Mouse (Mus musculus) thymus, postnatal 36 days (tissue): ENCODE data around the gene Slc45a1.
A peak's percentile ranks its signal among the peaks of the same experiment; 100 is the strongest.

Source experiments
- DNase-seq, 2 experiments: peaks; one replicate each; pipeline ENCODE4 v3.0.0; 2022; ENCODE audit warnings: mixed read lengths in 2 of 2

Slc45a1 gene

DNA sequence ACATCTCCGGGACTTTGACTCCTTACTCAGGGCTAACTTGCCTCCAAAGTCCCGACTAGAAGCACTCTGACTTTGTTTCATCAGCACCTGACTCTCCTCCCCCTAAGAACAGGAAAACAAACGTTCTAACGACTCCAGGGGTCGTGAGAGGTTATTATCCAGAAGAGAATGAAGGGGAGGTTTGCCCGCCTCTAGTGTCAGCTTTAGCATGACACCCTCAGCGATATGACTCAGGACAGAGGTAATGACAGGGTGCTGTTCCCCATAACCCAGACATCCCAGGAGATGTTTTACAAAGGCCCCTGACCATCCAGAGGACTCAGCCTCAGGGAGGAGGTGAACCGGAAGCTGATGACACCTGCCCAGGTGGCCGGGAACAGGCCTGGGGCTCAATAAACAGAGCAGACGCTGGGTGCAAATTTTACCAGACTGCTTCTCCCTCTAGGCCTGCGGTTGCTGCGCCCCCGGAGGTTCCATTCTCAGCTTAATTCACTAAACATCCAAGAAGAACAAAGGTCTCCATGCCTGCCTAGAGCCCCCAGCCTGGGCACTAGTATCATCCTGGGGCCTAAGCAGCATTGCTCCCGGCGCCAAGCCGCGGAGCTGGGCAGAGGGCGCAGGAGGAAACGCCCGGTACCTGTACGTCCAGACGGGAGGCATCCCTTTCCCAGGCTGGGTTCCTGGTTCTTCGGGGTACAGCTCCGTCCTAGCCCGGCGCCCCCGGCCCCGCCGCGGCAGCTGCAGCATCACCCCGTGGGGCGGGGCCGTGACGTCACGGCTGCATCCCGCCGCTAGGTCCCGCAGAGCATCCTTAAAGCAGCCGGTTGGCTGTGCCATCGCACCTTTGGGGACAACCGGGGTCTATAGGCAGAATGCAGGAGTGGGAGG lies at the start of gene Slc45a1:
Gene Slc45a1 (minus strand): TSS at position 785 of the 888 bp plus-strand sequence.
- DNase-seq, result no peak

DNA sequence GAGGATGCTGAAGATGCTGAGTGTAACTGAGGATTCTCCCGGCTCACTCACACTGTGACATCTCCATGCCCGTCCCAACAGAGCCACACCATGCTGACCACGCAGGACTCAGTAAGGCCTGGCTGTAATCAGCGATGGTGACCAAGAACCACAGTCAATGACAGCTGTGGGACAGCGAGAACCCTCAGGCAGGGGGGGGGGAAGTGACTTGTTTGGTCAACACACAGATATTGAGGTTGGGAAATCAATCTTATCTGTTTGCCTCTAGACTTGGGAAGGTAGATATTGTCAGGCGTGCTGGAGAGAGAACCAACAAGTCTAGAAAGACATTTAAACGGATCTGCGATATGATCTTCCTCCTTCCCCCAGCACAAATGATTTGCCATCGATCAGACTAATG lies 48.9 kb upstream of the Slc45a1 start:
- no peak for DNase-seq

GRCm38 (mm10) chr4:150694434-150695108 lies 42.6 kb upstream of the Slc45a1 start:
- DNase-seq, result no peak

- DNase-seq, result peak in 1 of 2 experiments; percentile 5
These were observed 41.0 kb upstream of the Slc45a1 start for GRCm38 (mm10) chr4:150692861-150693403.

DNA sequence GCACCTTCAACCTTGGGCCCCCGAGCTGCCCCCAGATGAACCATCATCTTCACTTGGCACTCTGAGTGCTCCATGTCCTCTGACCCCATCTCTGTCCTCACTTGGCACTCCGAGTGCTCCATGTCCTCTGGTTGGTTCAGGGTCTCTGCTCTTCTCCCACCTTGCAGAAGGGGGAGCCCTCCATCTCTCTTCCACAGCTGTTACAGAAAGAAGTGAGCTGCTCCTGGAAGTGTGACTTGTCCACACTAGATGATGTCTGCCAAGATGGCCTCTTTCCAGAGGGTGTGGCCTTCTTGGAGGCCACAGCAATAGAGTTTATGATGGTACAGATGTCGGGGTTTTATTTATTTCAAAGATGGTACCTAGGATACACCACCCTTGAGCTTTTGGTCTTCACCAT lies 38.8 kb upstream of the Slc45a1 start:
- DNase-seq, result peak; percentile 22 to 35

- DNase-seq, result no peak
These were observed 37.6 kb upstream of the Slc45a1 start for GRCm38 (mm10) chr4:150689553-150689952.

GRCm38 (mm10) chr4:150687126-150687753 lies 35.3 kb upstream of the Slc45a1 start:
- no peak for DNase-seq

DNA sequence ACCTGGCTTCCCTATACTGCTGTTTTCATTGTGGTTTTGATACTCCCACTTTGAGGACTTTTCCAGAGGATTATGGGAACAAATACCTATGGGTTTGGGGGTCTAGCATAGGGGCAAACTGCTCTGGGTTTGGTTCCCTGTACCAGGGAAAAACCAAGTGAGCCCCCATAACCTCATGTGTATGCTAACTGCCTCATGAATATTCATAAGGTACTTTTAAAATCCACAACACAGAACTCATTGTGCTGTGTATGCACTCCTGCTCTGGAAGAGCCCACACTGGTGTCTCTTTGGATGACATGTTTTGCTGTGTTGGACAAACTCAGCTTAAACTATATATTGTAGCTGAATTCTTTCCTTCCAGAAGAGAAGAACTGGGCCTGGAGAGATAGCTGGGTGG lies 34.6 kb upstream of the Slc45a1 start:
- no peak for DNase-seq

DNA sequence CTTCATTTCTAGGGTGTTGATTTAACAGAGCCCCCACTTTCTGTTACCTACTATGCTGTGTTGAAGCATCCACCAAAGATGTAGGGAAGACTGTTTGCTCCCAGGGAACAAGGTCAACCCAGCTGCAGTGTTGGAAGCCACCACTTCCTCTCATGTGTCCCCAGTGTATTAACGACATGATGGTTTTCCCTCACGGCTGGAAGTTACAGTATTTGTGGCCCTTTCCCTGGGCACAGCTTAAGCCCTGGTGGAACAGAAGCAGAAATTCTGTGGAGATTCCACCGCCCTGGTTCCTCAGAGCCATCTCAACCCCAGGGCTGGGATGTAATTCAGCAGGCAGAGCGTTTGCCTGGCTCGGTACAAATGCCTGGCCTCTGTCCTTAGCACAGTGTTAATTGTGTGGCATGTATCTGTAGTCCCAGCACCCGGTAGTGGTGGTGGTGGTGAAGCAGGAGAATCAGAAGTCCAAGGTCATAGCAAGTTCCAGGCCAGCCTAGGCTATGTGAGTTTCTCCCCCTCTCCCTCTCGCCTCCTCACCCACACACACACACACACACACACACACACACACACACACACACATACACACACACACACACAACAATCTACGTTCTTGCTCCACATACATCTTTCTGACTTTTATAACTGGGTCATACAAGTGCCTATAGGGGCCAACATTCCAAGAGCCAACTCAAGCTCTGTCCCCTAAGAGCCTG lies 34.0 kb upstream of the Slc45a1 start:
- no peak for DNase-seq

GRCm38 (mm10) chr4:150685043-150685777 lies 33.2 kb upstream of the Slc45a1 start:
- no peak for DNase-seq

GRCm38 (mm10) chr4:150680373-150680772 lies 28.4 kb upstream of the Slc45a1 start:
- no peak for DNase-seq

DNA sequence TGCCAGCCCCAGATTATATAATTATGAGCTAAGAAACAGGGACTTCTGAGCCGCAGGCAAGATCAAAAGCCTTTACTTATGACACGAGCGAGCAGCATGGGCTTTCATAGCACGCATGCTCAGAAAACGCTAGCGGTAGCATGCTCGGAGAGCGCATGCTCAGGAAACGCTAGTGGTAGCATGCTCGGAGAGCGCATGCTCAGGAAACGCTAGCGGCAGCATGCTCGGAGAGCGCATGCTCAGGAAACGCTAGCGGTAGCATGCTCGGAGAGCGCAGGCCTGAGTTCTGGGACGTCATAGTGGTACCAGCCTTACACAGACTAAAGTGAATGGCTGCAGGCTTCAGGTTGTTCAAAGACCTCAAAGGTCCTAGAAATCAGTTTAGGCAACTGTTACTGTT lies 26.8 kb upstream of the Slc45a1 start:
- DNase-seq, result no peak

- no peak for DNase-seq
These were observed 25.9 kb upstream of the Slc45a1 start for GRCm38 (mm10) chr4:150677846-150678224.

- DNase-seq, result no peak
These were observed 25.3 kb upstream of the Slc45a1 start for GRCm38 (mm10) chr4:150677126-150677845.

DNA sequence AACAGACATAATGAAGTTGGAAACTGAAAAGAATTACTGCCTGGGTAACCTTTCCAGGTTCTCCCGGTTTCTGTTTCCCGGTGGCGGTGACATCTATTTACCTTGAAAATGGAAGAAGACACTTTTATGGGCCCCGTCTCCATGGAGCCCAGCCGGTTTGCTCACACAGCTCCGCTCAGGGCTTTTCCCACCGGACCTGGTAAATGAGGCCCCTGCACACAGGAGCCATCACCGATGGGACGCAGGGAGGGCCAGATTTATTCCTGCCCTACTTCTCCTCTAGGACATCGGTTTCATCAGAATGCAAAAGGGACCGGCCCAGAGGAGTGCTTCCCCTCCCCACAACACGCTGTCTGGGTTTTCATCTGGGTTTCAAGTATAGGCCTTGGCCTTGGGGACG lies 24.1 kb upstream of the Slc45a1 start:
- no peak for DNase-seq

DNA sequence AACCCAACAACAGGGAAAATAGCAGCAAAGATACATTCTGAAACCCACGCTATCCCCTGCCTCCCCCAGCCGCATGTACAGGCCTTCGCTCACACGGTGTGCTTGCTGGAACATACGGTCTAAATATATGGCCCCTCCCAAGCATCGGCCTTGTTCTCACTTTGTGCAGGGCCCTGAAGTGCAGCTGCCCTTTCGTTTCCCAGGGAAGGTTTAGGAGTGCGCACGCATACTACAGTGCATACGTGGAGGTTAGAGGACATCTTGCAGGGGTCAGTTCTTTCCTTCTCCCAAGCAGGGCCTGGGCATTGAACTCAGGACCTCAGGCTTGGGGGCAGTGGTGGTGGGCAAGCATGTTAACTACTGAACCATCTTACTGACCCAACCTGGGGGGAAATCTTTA lies 23.3 kb upstream of the Slc45a1 start:
- no peak for DNase-seq

- no peak for DNase-seq
These were observed 13.8 kb upstream of the Slc45a1 start for GRCm38 (mm10) chr4:150665806-150666205.

DNA sequence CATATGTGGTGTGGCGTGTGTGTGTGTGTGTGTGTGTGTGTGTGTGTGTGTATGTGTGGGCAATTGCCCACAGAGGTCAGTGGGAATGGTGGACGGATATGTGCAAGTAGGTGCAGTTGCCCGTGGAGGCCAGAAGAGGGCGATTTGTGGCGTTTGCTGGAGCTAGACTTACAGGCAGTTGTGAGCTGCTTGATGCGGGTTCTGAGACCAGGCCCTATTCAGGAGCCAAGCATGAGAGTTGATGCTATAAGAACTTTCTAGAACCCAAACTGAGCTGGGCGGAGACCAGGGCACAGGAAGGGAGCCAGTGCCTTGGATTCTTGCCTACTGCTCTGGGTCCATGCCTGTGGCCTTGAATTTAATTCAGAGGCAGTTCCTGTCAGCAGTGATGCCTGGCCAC lies 12.8 kb upstream of the Slc45a1 start:
- peak in 1 of 2 experiments; percentile 17 for DNase-seq

- DNase-seq, result peak; percentile 27 to 40
These were observed 11.2 kb upstream of the Slc45a1 start for GRCm38 (mm10) chr4:150663192-150663591.

DNA sequence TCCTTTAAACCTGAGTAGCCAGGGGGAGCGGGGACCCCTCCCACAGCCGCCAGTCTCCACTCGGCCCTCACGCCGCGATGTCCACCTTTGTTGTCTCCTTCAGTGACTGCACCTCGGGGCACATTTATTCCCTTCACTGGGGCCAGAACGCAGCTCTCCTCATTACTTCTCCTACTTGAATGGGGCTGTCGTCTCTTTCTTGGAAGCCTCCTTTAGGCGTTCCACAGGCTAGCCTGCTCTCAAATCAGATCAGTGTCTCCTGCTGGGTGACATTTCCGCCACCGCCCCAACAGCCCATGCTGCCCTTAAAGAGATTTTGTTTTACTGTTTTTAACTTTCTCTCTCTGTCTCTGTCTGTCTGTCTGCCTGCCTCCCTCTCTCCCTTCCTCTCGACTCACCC lies 9.9 kb upstream of the Slc45a1 start:
- DNase-seq, result no peak

DNA sequence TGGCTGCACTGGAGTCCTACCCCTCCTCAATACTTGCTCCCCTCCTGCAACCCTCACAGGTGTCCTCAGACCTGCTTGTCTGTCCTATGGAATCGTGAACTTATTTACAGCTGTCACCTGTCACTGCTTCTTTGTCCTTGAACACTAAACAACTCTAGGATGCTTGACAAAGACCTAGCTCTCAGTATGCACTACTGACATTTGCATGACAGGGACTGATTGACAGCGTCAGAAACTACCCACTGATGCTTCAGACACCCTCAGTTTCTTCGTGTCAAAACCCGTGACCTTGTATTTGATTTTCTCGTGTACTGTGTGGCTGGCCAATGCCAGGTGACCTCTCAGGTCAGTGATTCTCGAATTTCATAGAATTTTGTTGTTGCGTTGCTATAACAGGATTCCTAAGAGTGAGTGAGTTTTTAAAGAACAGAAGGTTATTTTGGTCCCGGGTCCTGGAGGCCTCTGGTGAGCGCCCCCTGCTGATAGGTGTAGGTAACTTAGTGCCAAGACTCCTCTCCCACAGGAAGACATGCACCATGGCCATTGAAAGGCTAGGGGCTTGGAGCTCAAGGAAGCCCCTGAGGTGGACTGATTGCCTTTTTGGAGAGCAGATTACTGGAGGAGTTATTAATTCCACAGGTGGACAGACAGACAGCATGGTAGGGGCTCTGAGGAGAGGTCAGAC lies 8.1 kb upstream of the Slc45a1 start:
- DNase-seq, result peak; percentile 29 to 32
